Mouse (Mus musculus) Muller cell, postnatal 12 days (primary cell): ENCODE results near the gene Eif2ak1.

Experiments
- DNase-seq: peaks from one replicate; pipeline ENCODE4 v3.0.0-alpha.2; 2015; ENCODE audit errors: inconsistent ontology term

Eif2ak1 gene

GRCm38 (mm10) chr5:143897635-143898330 lies 80.2 kb downstream of the Eif2ak1 start, which contains the start of gene Ankrd61:
Ankrd61 (minus strand) TSS chr5:143897685.
- DNase-seq: no peak

- DNase-seq: peak; percentile 19
These were observed 84.5 kb downstream of the Eif2ak1 start for GRCm38 (mm10) chr5:143902111-143902510.

GRCm38 (mm10) chr5:143903813-143904212 lies 86.2 kb downstream of the Eif2ak1 start:
- DNase-seq: no peak

GRCm38 (mm10) chr5:143906429-143906828 lies 88.8 kb downstream of the Eif2ak1 start:
- no peak for DNase-seq

GRCm38 (mm10) chr5:143908926-143909325 lies 91.3 kb downstream of the Eif2ak1 start:
- DNase-seq: no peak

GRCm38 (mm10) chr5:143909417-143910400 lies 92.1 kb downstream of the Eif2ak1 start, which contains the start of the genes Aimp2 and Pms2:
Aimp2 (minus strand) TSS chr5:143909847.
Pms2 (plus strand) TSS chr5:143909964.
- DNase-seq: peak; percentile 99

- DNase-seq: no peak
These were observed 98.6 kb downstream of the Eif2ak1 start for GRCm38 (mm10) chr5:143916221-143916620.

- peak; percentile 25 for DNase-seq
These were observed 99.8 kb downstream of the Eif2ak1 start for GRCm38 (mm10) chr5:143917418-143917817.

GRCm38 (mm10) chr5:143918120-143918519 lies 100.5 kb downstream of the Eif2ak1 start:
- DNase-seq: no peak

- no peak for DNase-seq
These were observed 107.3 kb downstream of the Eif2ak1 start for GRCm38 (mm10) chr5:143924781-143925452.

- DNase-seq: no peak
These were observed 110.3 kb downstream of the Eif2ak1 start, which contains the start of gene Gm42421 for GRCm38 (mm10) chr5:143927875-143928274. Gm42421 (plus strand) TSS chr5:143928175.

GRCm38 (mm10) chr5:143929291-143929690 lies 111.7 kb downstream of the Eif2ak1 start:
- DNase-seq: no peak

- DNase-seq: no peak
These were observed 113.1 kb downstream of the Eif2ak1 start for GRCm38 (mm10) chr5:143930656-143931055.

- no peak for DNase-seq
These were observed 114.4 kb downstream of the Eif2ak1 start for GRCm38 (mm10) chr5:143931863-143932580.

GRCm38 (mm10) chr5:143932831-143933230 lies 115.2 kb downstream of the Eif2ak1 start, which contains the start of gene Rsph10b:
Rsph10b (plus strand) TSS chr5:143933035.
- no peak for DNase-seq

GRCm38 (mm10) chr5:143933414-143933813 lies 115.8 kb downstream of the Eif2ak1 start:
- no peak for DNase-seq

- no peak for DNase-seq
These were observed 116.3 kb downstream of the Eif2ak1 start for GRCm38 (mm10) chr5:143933875-143934274.

- no peak for DNase-seq
These were observed 118.6 kb downstream of the Eif2ak1 start for GRCm38 (mm10) chr5:143936156-143936555.

GRCm38 (mm10) chr5:143941588-143941987 lies 124.0 kb downstream of the Eif2ak1 start:
- DNase-seq: no peak

- DNase-seq: no peak
These were observed 125.9 kb downstream of the Eif2ak1 start for GRCm38 (mm10) chr5:143943231-143944125.
